Mouse (Mus musculus) midbrain, embryonic 12.5 days (tissue): ENCODE data around the gene Smg1. TPM values are rescaled to one million over a fixed set of nuclear protein-coding genes. Genes with fewer than 3 reads are reported as not detected.
A peak's percentile ranks its signal among the peaks of the same experiment; 100 is the strongest.

Experiments used
- ATAC-seq: fragments of 200-750 bp; cut with Nextera tagmentation; 2 replicates; pipeline ENCODE4 v1.8.0; 2017; ENCODE audit warnings: low read depth, moderate TSS enrichment, moderate library complexity; ENCODE audit not compliant: low FRiP score
- H3K27ac ChIP-seq: fragments of 300-500 bp; sonication (generic); replicated peaks from 2 replicates; pipeline ENCODE4 v1.5.1; 2016; ENCODE audit warnings: mild to moderate bottlenecking
- H3K27me3 ChIP-seq: fragments of 300-500 bp; sonication (generic); 2 replicates; pipeline ENCODE4 v1.6.1; 2016; ENCODE audit warnings: mild to moderate bottlenecking
- H3K36me3 ChIP-seq: fragments of 300-500 bp; sonication (generic); 2 replicates; pipeline ENCODE4 v1.6.1; 2016
- H3K4me1 ChIP-seq: fragments of 300-500 bp; sonication (generic); 2 replicates; pipeline ENCODE4 v1.6.1; 2016
- H3K4me2 ChIP-seq: fragments of 300-500 bp; sonication (generic); replicated peaks from 2 replicates; pipeline ENCODE4 v1.6.1; 2016; ENCODE audit warnings: mild to moderate bottlenecking, moderate library complexity
- H3K4me3 ChIP-seq: fragments of 300-500 bp; sonication (generic); 2 replicates; pipeline ENCODE4 v1.5.1; 2016; ENCODE audit warnings: mild to moderate bottlenecking
- H3K9ac ChIP-seq: fragments of 300-500 bp; sonication (generic); replicated peaks from 2 replicates; pipeline ENCODE4 v1.6.1; 2016; ENCODE audit warnings: mild to moderate bottlenecking, moderate library complexity
- H3K9me3 ChIP-seq: fragments of 300-500 bp; sonication (generic); 2 replicates; pipeline ENCODE4 v1.6.1; 2016; ENCODE audit warnings: mild to moderate bottlenecking
- WGBS: fragments of 180-500 bp; shearing (Covaris S2); methylation state at CpG from one replicate; pipeline ENCODE4 v1.1.7; 2016; 5-methylcytosine and 5-hydroxymethylcytosine counted together
- polyA plus RNA-seq: library from polyadenylated mRNA; unstranded; fragments of >200 nt; fragmentation: Nextera tagmentation; extraction: Ambion mirVana; gene quantifications from 2 replicates; pipeline ENCODE4 v1.2.1, GENCODE M21; 2016

Smg1 gene
- 25.1 and 26.1 TPM in 2 replicates for polyA plus RNA-seq

- peak within 1 kb of the TSS; percentile 94 for H3K4me3 ChIP-seq
- H3K9ac ChIP-seq = peak within 1 kb of the TSS; percentile 99
- peak within 1 kb of the TSS; percentile 97 for H3K27ac ChIP-seq
- peak within 1 kb of the TSS; percentile 71 for H3K4me2 ChIP-seq
- peaks cover 11% of the 10 kb centered on the region for H3K4me1 ChIP-seq
- no peaks in the 10 kb centered on the region for H3K36me3 ChIP-seq
- H3K27me3 ChIP-seq = no peaks in the 10 kb centered on the region
- peak; percentile 94 for ATAC-seq
- WGBS = 2% methylated on average over 75 of the region's 79 CpGs
- no peaks in the 10 kb centered on the region for H3K9me3 ChIP-seq
Observed at GRCm38 (mm10) chr7:118243453-118244385, at the start of gene Smg1. Smg1 (minus strand) TSS chr7:118243670.

GRCm38 (mm10) chr7:118283186-118283585 lies 39.7 kb upstream of the Smg1 start:
- no peak for ATAC-seq
- Histone ChIP-seq H3K27me3 (no peaks in the 10 kb centered on the region), H3K36me3 (no peaks in the 10 kb centered on the region), H3K9ac (no peak overlapping the region), H3K4me1 (no peaks in the 10 kb centered on the region), H3K4me2 (no peak overlapping the region), H3K4me3 (no peak overlapping the region), H3K27ac (no peak overlapping the region), H3K9me3 (no peaks in the 10 kb centered on the region)
- 84% methylated on average over 2 of the region's 2 CpGs for WGBS

- Histone ChIP-seq H3K4me3 (no peak overlapping the region), H3K4me1 (no peaks in the 10 kb centered on the region), H3K9ac (no peak overlapping the region), H3K27ac (no peak overlapping the region), H3K4me2 (no peak overlapping the region), H3K9me3 (no peaks in the 10 kb centered on the region), H3K36me3 (no peaks in the 10 kb centered on the region), H3K27me3 (no peaks in the 10 kb centered on the region)
- no peak for ATAC-seq
- WGBS = 81% methylated on average over 9 of the region's 9 CpGs
Observed at GRCm38 (mm10) chr7:118282543-118282942, 39.1 kb upstream of the Smg1 start.

GRCm38 (mm10) chr7:118279521-118279920 lies 36.1 kb upstream of the Smg1 start:
- 69% methylated on average over 3 of the region's 3 CpGs for WGBS
- Histone ChIP-seq H3K9me3 (no peaks in the 10 kb centered on the region), H3K36me3 (no peaks in the 10 kb centered on the region), H3K27me3 (no peaks in the 10 kb centered on the region), H3K4me2 (no peak overlapping the region), H3K9ac (no peak overlapping the region), H3K4me3 (no peak overlapping the region), H3K4me1 (no peaks in the 10 kb centered on the region), H3K27ac (no peak overlapping the region)
- no peak for ATAC-seq

GRCm38 (mm10) chr7:118277335-118277910 lies 34.0 kb upstream of the Smg1 start:
- Histone ChIP-seq H3K4me2 (no peak overlapping the region), H3K36me3 (no peaks in the 10 kb centered on the region), H3K9ac (no peak overlapping the region), H3K4me1 (peaks cover 6% of the 10 kb centered on the region; the same call in 1 of the 2 replicates), H3K27me3 (no peaks in the 10 kb centered on the region), H3K9me3 (no peaks in the 10 kb centered on the region), H3K4me3 (no peak overlapping the region), H3K27ac (no peak overlapping the region)
- WGBS = 75% methylated on average over 11 of the region's 11 CpGs
- ATAC-seq = no peak

GRCm38 (mm10) chr7:118276684-118277334 lies 33.3 kb upstream of the Smg1 start:
- Histone ChIP-seq H3K4me3 (no peak overlapping the region), H3K36me3 (no peaks in the 10 kb centered on the region), H3K27ac (no peak overlapping the region), H3K4me2 (no peak overlapping the region), H3K27me3 (no peaks in the 10 kb centered on the region), H3K4me1 (peaks cover 6% of the 10 kb centered on the region; the same call in 1 of the 2 replicates), H3K9me3 (no peaks in the 10 kb centered on the region), H3K9ac (no peak overlapping the region)
- ATAC-seq = no peak
- 91% methylated on average over 15 of the region's 15 CpGs for WGBS

- Histone ChIP-seq H3K27ac (no peak overlapping the region), H3K36me3 (no peaks in the 10 kb centered on the region), H3K4me3 (no peak overlapping the region), H3K27me3 (no peaks in the 10 kb centered on the region), H3K9me3 (no peaks in the 10 kb centered on the region), H3K4me2 (no peak overlapping the region), H3K4me1 (peaks cover 6% of the 10 kb centered on the region; the same call in 1 of the 2 replicates), H3K9ac (no peak overlapping the region)
- 85% methylated on average over 6 of the region's 6 CpGs for WGBS
- no peak for ATAC-seq
Observed at GRCm38 (mm10) chr7:118275265-118275664, 31.8 kb upstream of the Smg1 start.

- H3K9ac ChIP-seq = no peak overlapping the region
- 90% methylated on average over 5 of the region's 5 CpGs for WGBS
- no peak for ATAC-seq
Observed at GRCm38 (mm10) chr7:118274851-118275250, 31.4 kb upstream of the Smg1 start.

GRCm38 (mm10) chr7:118274169-118274568 lies 30.7 kb upstream of the Smg1 start:
- Histone ChIP-seq H3K4me3 (no peak overlapping the region), H3K27me3 (no peaks in the 10 kb centered on the region), H3K9ac (no peak overlapping the region), H3K27ac (no peak overlapping the region), H3K4me1 (peaks cover 6% of the 10 kb centered on the region; the same call in 1 of the 2 replicates), H3K9me3 (no peaks in the 10 kb centered on the region), H3K4me2 (no peak overlapping the region), H3K36me3 (no peaks in the 10 kb centered on the region)
- no peak for ATAC-seq
- whole genome bisulfite sequencing = 67% methylated on average over 7 of the region's 7 CpGs

More at GRCm38 (mm10) chr7:118274851-118275250, 31.4 kb upstream of the Smg1 start:
- no peaks in the 10 kb centered on the region for H3K9me3 ChIP-seq
- H3K27ac ChIP-seq = no peak overlapping the region
- H3K4me1 ChIP-seq = peaks cover 6% of the 10 kb centered on the region; the same call in 1 of the 2 replicates
- no peak overlapping the region for H3K4me3 ChIP-seq
- no peak overlapping the region for H3K4me2 ChIP-seq
- no peaks in the 10 kb centered on the region for H3K27me3 ChIP-seq
- H3K36me3 ChIP-seq = no peaks in the 10 kb centered on the region

- no peaks in the 10 kb centered on the region for H3K27me3 ChIP-seq
- WGBS = 94% methylated on average over 6 of the region's 6 CpGs
- no peaks in the 10 kb centered on the region for H3K9me3 ChIP-seq
- H3K4me1 ChIP-seq = no peaks in the 10 kb centered on the region
- no peak overlapping the region for H3K27ac ChIP-seq
- no peaks in the 10 kb centered on the region for H3K36me3 ChIP-seq
- H3K4me3 ChIP-seq = no peak overlapping the region
- H3K9ac ChIP-seq = no peak overlapping the region
- H3K4me2 ChIP-seq = no peak overlapping the region
- no peak for ATAC-seq
Observed at GRCm38 (mm10) chr7:118266099-118266498, 22.6 kb upstream of the Smg1 start.

- Histone ChIP-seq H3K27ac (no peak overlapping the region), H3K9me3 (no peaks in the 10 kb centered on the region), H3K4me3 (no peak overlapping the region), H3K36me3 (no peaks in the 10 kb centered on the region), H3K27me3 (no peaks in the 10 kb centered on the region), H3K4me1 (no peaks in the 10 kb centered on the region), H3K4me2 (no peak overlapping the region), H3K9ac (no peak overlapping the region)
- ATAC-seq = no peak
- 61% methylated on average over 1 of the region's 1 CpGs for WGBS
Observed at GRCm38 (mm10) chr7:118263606-118264005, 20.1 kb upstream of the Smg1 start.

GRCm38 (mm10) chr7:118262409-118262808 lies 18.9 kb upstream of the Smg1 start:
- H3K4me3 ChIP-seq = no peak overlapping the region
- H3K9ac ChIP-seq = no peak overlapping the region
- H3K9me3 ChIP-seq = no peaks in the 10 kb centered on the region
- H3K27ac ChIP-seq = no peak overlapping the region
- no peaks in the 10 kb centered on the region for H3K27me3 ChIP-seq
- WGBS = 82% methylated on average over 5 of the region's 5 CpGs
- H3K4me1 ChIP-seq = no peaks in the 10 kb centered on the region
- no peak for ATAC-seq
- no peak overlapping the region for H3K4me2 ChIP-seq
- no peaks in the 10 kb centered on the region for H3K36me3 ChIP-seq
